Mouse (Mus musculus): ENCODE results near the gene Farp1. TPM values are rescaled to one million over a fixed set of nuclear protein-coding genes. Genes with fewer than 3 reads are reported as not detected.

Farp1 gene
- polyA plus RNA-seq, 1 experiment from 2014 or later: 32.4 TPM

GRCm38 (mm10) chr14:121058481-121058880 is 23.5 kb downstream of the Farp1 start:
- no peaks in the 10 kb centered on the region for H3K9me3 ChIP-seq (replicated peaks)
- WGBS: 90% methylated on average over 1 of the region's 1 CpGs
- peaks cover 76% of the 10 kb centered on the region for H3K4me1 ChIP-seq (replicated peaks)
- no peak overlapping the region for H3K27ac ChIP-seq (ENCODE audit: poor library complexity, severe bottlenecking)
- no peaks in the 10 kb centered on the region for H3K27me3 ChIP-seq (replicated peaks)
- no peak overlapping the region for H3K4me3 ChIP-seq
- no peaks in the 10 kb centered on the region for H3K36me3 ChIP-seq
- ATAC-seq (ENCODE audit: insufficient number of reproducible peaks, low FRiP score): no peak
- no peak overlapping the region for H3K4me2 ChIP-seq
- no peak overlapping the region for H3K9ac ChIP-seq

GRCm38 (mm10) chr14:121059266-121059665 is 24.3 kb downstream of the Farp1 start:
- no peak overlapping the region for H3K9ac ChIP-seq
- H3K4me1 ChIP-seq (replicated peaks): peaks cover 76% of the 10 kb centered on the region
- H3K9me3 ChIP-seq (replicated peaks): no peaks in the 10 kb centered on the region
- ATAC-seq (ENCODE audit: insufficient number of reproducible peaks, low FRiP score): peak; percentile 62
- WGBS: 42% methylated on average over 10 of the region's 10 CpGs
- no peaks in the 10 kb centered on the region for H3K36me3 ChIP-seq
- peak overlapping the region; percentile 20; the same call in 1 of the 2 replicates for H3K4me2 ChIP-seq
- H3K27ac ChIP-seq (ENCODE audit: poor library complexity, severe bottlenecking): peak overlapping the region; percentile 39; the same call in 1 of the 2 replicates
- no peak overlapping the region for H3K4me3 ChIP-seq
- no peaks in the 10 kb centered on the region for H3K27me3 ChIP-seq (replicated peaks)

GRCm38 (mm10) chr14:121060484-121060883 is 25.5 kb downstream of the Farp1 start:
- WGBS: 55% methylated on average over 11 of the region's 11 CpGs
- Histone ChIP-seq H3K4me1 (replicated peaks) (peaks cover 65% of the 10 kb centered on the region), H3K9ac (no peak overlapping the region), H3K27ac (ENCODE audit: poor library complexity, severe bottlenecking) (no peak overlapping the region), H3K9me3 (replicated peaks) (no peaks in the 10 kb centered on the region), H3K27me3 (replicated peaks) (no peaks in the 10 kb centered on the region), H3K36me3 (0 out of 2 replicates have a peak, but pooled peaks cover 1% of the 10 kb centered on the region), H3K4me3 (no peak overlapping the region), H3K4me2 (no peak overlapping the region)
- no peak for ATAC-seq (ENCODE audit: insufficient number of reproducible peaks, low FRiP score)

GRCm38 (mm10) chr14:121061686-121062085 is 26.7 kb downstream of the Farp1 start:
- Histone ChIP-seq H3K4me2 (no peak overlapping the region), H3K36me3 (peaks cover 8% of the 10 kb centered on the region), H3K27me3 (replicated peaks) (no peaks in the 10 kb centered on the region), H3K4me1 (replicated peaks) (peaks cover 57% of the 10 kb centered on the region), H3K27ac (ENCODE audit: poor library complexity, severe bottlenecking) (peak overlapping the region; percentile 61), H3K9ac (no peak overlapping the region), H3K9me3 (replicated peaks) (peaks cover 3% of the 10 kb centered on the region; the same call in 1 of the 2 replicates), H3K4me3 (no peak overlapping the region)
- 50% methylated on average over 4 of the region's 4 CpGs for WGBS
- ATAC-seq (ENCODE audit: insufficient number of reproducible peaks, low FRiP score): no peak

- Histone ChIP-seq H3K9ac (peak overlapping the region; percentile 30), H3K4me2 (peak overlapping the region; percentile 34), H3K36me3 (peaks cover 8% of the 10 kb centered on the region), H3K4me1 (replicated peaks) (peaks cover 57% of the 10 kb centered on the region), H3K27me3 (replicated peaks) (no peaks in the 10 kb centered on the region), H3K9me3 (replicated peaks) (peaks cover 3% of the 10 kb centered on the region; the same call in 1 of the 2 replicates), H3K27ac (ENCODE audit: poor library complexity, severe bottlenecking) (peak overlapping the region; percentile 61), H3K4me3 (no peak overlapping the region)
- WGBS: 25% methylated on average over 14 of the region's 14 CpGs
- peak; percentile 70 for ATAC-seq (ENCODE audit: insufficient number of reproducible peaks, low FRiP score)
These were observed 27.5 kb downstream of the Farp1 start for GRCm38 (mm10) chr14:121062238-121063082.

- no peak for ATAC-seq (ENCODE audit: insufficient number of reproducible peaks, low FRiP score)
- WGBS: 74% methylated on average over 1 of the region's 1 CpGs
- H3K4me1 ChIP-seq (replicated peaks): peaks cover 43% of the 10 kb centered on the region
These were observed 29.7 kb downstream of the Farp1 start for GRCm38 (mm10) chr14:121064726-121065125.

GRCm38 (mm10) chr14:121073093-121073866 is 38.3 kb downstream of the Farp1 start:
- H3K27ac ChIP-seq (ENCODE audit: poor library complexity, severe bottlenecking): no peak overlapping the region
- ATAC-seq (ENCODE audit: insufficient number of reproducible peaks, low FRiP score): peak; percentile 71
- H3K9ac ChIP-seq: no peak overlapping the region
- no peak overlapping the region for H3K4me3 ChIP-seq
- no peak overlapping the region for H3K4me2 ChIP-seq
- H3K36me3 ChIP-seq: peaks cover 13% of the 10 kb centered on the region
- H3K9me3 ChIP-seq (replicated peaks): 0 out of 2 replicates have a peak, but pooled peaks cover 2% of the 10 kb centered on the region
- H3K4me1 ChIP-seq (replicated peaks): no peaks in the 10 kb centered on the region
- WGBS: 87% methylated on average over 5 of the region's 5 CpGs
- H3K27me3 ChIP-seq (replicated peaks): no peaks in the 10 kb centered on the region

More at GRCm38 (mm10) chr14:121064726-121065125, 29.7 kb downstream of the Farp1 start:
- Histone ChIP-seq H3K9ac (no peak overlapping the region), H3K4me2 (no peak overlapping the region), H3K27ac (ENCODE audit: poor library complexity, severe bottlenecking) (no peak overlapping the region), H3K4me3 (no peak overlapping the region), H3K27me3 (replicated peaks) (no peaks in the 10 kb centered on the region), H3K36me3 (peaks cover 8% of the 10 kb centered on the region), H3K9me3 (replicated peaks) (peaks cover 3% of the 10 kb centered on the region; the same call in 1 of the 2 replicates)

- Histone ChIP-seq H3K4me1 (replicated peaks) (no peaks in the 10 kb centered on the region), H3K36me3 (peaks cover 19% of the 10 kb centered on the region), H3K27me3 (replicated peaks) (no peaks in the 10 kb centered on the region), H3K9ac (no peak overlapping the region), H3K9me3 (replicated peaks) (0 out of 2 replicates have a peak, but pooled peaks cover 2% of the 10 kb centered on the region), H3K4me3 (no peak overlapping the region), H3K4me2 (no peak overlapping the region), H3K27ac (ENCODE audit: poor library complexity, severe bottlenecking) (no peak overlapping the region)
- ATAC-seq (ENCODE audit: insufficient number of reproducible peaks, low FRiP score): no peak
- 89% methylated on average over 2 of the region's 2 CpGs for WGBS
These were observed 39.3 kb downstream of the Farp1 start for GRCm38 (mm10) chr14:121074197-121074734.

GRCm38 (mm10) chr14:121080739-121081138 is 45.7 kb downstream of the Farp1 start:
- 69% methylated on average over 5 of the region's 5 CpGs for WGBS
- peaks cover 25% of the 10 kb centered on the region for H3K36me3 ChIP-seq
- no peak for ATAC-seq (ENCODE audit: insufficient number of reproducible peaks, low FRiP score)
- H3K9me3 ChIP-seq (replicated peaks): no peaks in the 10 kb centered on the region
- H3K4me2 ChIP-seq: no peak overlapping the region
- H3K9ac ChIP-seq: no peak overlapping the region
- no peak overlapping the region for H3K4me3 ChIP-seq
- no peak overlapping the region for H3K27ac ChIP-seq (ENCODE audit: poor library complexity, severe bottlenecking)
- H3K27me3 ChIP-seq (replicated peaks): no peaks in the 10 kb centered on the region
- peaks cover 17% of the 10 kb centered on the region for H3K4me1 ChIP-seq (replicated peaks)

GRCm38 (mm10) chr14:121082341-121082740 is 47.3 kb downstream of the Farp1 start:
- no peak overlapping the region for H3K4me3 ChIP-seq
- H3K27ac ChIP-seq (ENCODE audit: poor library complexity, severe bottlenecking): no peak overlapping the region
- no peak for ATAC-seq (ENCODE audit: insufficient number of reproducible peaks, low FRiP score)
- peaks cover 34% of the 10 kb centered on the region for H3K36me3 ChIP-seq
- peaks cover 22% of the 10 kb centered on the region for H3K4me1 ChIP-seq (replicated peaks)
- H3K27me3 ChIP-seq (replicated peaks): no peaks in the 10 kb centered on the region
- H3K9me3 ChIP-seq (replicated peaks): no peaks in the 10 kb centered on the region
- WGBS: 54% methylated on average over 7 of the region's 7 CpGs
- no peak overlapping the region for H3K9ac ChIP-seq
- H3K4me2 ChIP-seq: no peak overlapping the region

GRCm38 (mm10) chr14:121082793-121083192 is 47.8 kb downstream of the Farp1 start:
- Histone ChIP-seq H3K4me2 (no peak overlapping the region), H3K4me3 (no peak overlapping the region), H3K36me3 (peaks cover 37% of the 10 kb centered on the region), H3K4me1 (replicated peaks) (peaks cover 22% of the 10 kb centered on the region), H3K9me3 (replicated peaks) (no peaks in the 10 kb centered on the region), H3K27me3 (replicated peaks) (no peaks in the 10 kb centered on the region), H3K9ac (no peak overlapping the region), H3K27ac (ENCODE audit: poor library complexity, severe bottlenecking) (no peak overlapping the region)
- 77% methylated on average over 2 of the region's 2 CpGs for WGBS
- no peak for ATAC-seq (ENCODE audit: insufficient number of reproducible peaks, low FRiP score)

Measured in heart, embryonic 12.5 days (tissue).